Mouse (Mus musculus) bone marrow, adult 2 months (tissue): Measurements from ENCODE around the gene Adora1.
A peak's percentile ranks its signal among the peaks of the same experiment; 100 is the strongest.

Source experiments
- CTCF ChIP-seq: fragments of 200-500 bp; IDR thresholded peaks from 2 replicates; pipeline ENCODE4 v1.5.1; 2011; ENCODE audit warnings: low read length, control low read depth; ENCODE audit not compliant: control insufficient read depth, insufficient read depth
- POLR2A ChIP-seq: fragments of 200-500 bp; IDR thresholded peaks from 2 replicates; pipeline ENCODE4 v1.6.1; 2011; ENCODE audit warnings: low read depth, mild to moderate bottlenecking, control low read depth, low read length, borderline replicate concordance; ENCODE audit not compliant: control insufficient read depth

GRCm38 (mm10) chr1:134151655-134152412, 83.4 kb downstream of the Adora1 start:
- TF ChIP-seq CTCF = peak; percentile 68
- TF ChIP-seq POLR2A = no peak
